Mouse (Mus musculus) forebrain, embryonic 11.5 days (tissue): ENCODE measurements around the gene Zeb2. TPM values are rescaled to one million over a fixed set of nuclear protein-coding genes. Genes with fewer than 3 reads are reported as not detected.

ENCODE experiments used
- ATAC-seq: fragments of 200-750 bp; cut with Nextera tagmentation; replicated peaks from 2 replicates; pipeline ENCODE4 v1.8.0; 2017; ENCODE audit warnings: moderate TSS enrichment; ENCODE audit not compliant: low FRiP score
- DNase-seq: peaks from one replicate; pipeline ENCODE4 v3.0.0-alpha.2; 2017; ENCODE audit warnings: low spot score
- H3K27ac ChIP-seq: fragments of 300-500 bp; sonication (generic); 2 replicates; pipeline ENCODE4 v1.5.1; 2014; ENCODE audit warnings: low read depth, low read length
- H3K27me3 ChIP-seq: fragments of 300-500 bp; sonication (generic); 2 replicates; pipeline ENCODE4 v1.6.1; 2014; ENCODE audit warnings: mild to moderate bottlenecking, low read length, mixed read lengths; ENCODE audit not compliant: control insufficient read depth, insufficient read depth
- H3K36me3 ChIP-seq: fragments of 300-500 bp; sonication (generic); 2 replicates; pipeline ENCODE4 v1.6.1; 2014; ENCODE audit warnings: mild to moderate bottlenecking, low read length, moderate library complexity, mixed read lengths; ENCODE audit not compliant: control insufficient read depth, insufficient read depth
- H3K4me1 ChIP-seq: fragments of 300-500 bp; sonication (generic); replicated peaks from 2 replicates; pipeline ENCODE4 v1.6.1; 2014; ENCODE audit warnings: low read length, mixed read lengths; ENCODE audit not compliant: control insufficient read depth, insufficient read depth
- H3K4me2 ChIP-seq: fragments of 300-500 bp; sonication (generic); 2 replicates; pipeline ENCODE4 v1.6.1; 2014; ENCODE audit warnings: low read depth, mild to moderate bottlenecking, low read length, moderate library complexity, mixed read lengths; ENCODE audit not compliant: severe bottlenecking
- H3K4me3 ChIP-seq: fragments of 300-500 bp; sonication (generic); 2 replicates; pipeline ENCODE4 v1.5.1; 2014; ENCODE audit warnings: low read depth, low read length
- H3K9ac ChIP-seq: fragments of 300-500 bp; sonication (generic); 2 replicates; pipeline ENCODE4 v1.6.1; 2014; ENCODE audit warnings: low read length
- H3K9me3 ChIP-seq: fragments of 300-500 bp; sonication (generic); 2 replicates; pipeline ENCODE4 v1.6.1; 2016; ENCODE audit warnings: low read length, mixed read lengths; ENCODE audit not compliant: control insufficient read depth
- WGBS: fragments of 180-500 bp; shearing (Covaris S2); extraction: QIAGEN DNeasy Blood & Tissue Kit; methylation state at CpG from one replicate; pipeline ENCODE4 v1.1.7; 2014; 5-methylcytosine and 5-hydroxymethylcytosine counted together
- polyA plus RNA-seq: library from polyadenylated mRNA; unstranded; fragments of >200 nt; fragmentation: Nextera tagmentation; extraction: Ambion mirVana; gene quantifications from 2 replicates; pipeline ENCODE4 v1.2.1, GENCODE M21; 2014

Zeb2 gene
- polyA plus RNA-seq, 1 experiment from 2014 or later: 50.0 TPM

GRCm38 (mm10) chr2:45110757-45111411, 6.3 kb downstream of the Zeb2 start:
- ATAC-seq: peak; percentile 42; the same call in 1 of the 2 replicates
- under 1% methylated on average over 20 of the region's 20 CpGs for WGBS
- Histone ChIP-seq H3K27ac (peak overlapping the region; percentile 97), H3K4me1 (peaks cover 19% of the 10 kb centered on the region), H3K36me3 (no peaks in the 10 kb centered on the region), H3K9me3 (no peaks in the 10 kb centered on the region), H3K4me2 (peak overlapping the region; percentile 55), H3K9ac (peak overlapping the region; percentile 99), H3K4me3 (peak overlapping the region; percentile 95), H3K27me3 (no peaks in the 10 kb centered on the region)
- DNase-seq: peak; percentile 79

- DNase-seq (peak; percentile 81), ATAC-seq (peak; percentile 37)
- no peaks in the 10 kb centered on the region for H3K9me3 ChIP-seq
- no peaks in the 10 kb centered on the region for H3K27me3 ChIP-seq
- WGBS: under 1% methylated on average over 54 of the region's 54 CpGs
- peaks cover 26% of the 10 kb centered on the region for H3K4me1 ChIP-seq
- H3K4me2 ChIP-seq: peak overlapping the region; percentile 55
- H3K27ac ChIP-seq: peak overlapping the region; percentile 97
- peak overlapping the region; percentile 99 for H3K9ac ChIP-seq
- no peaks in the 10 kb centered on the region for H3K36me3 ChIP-seq
- H3K4me3 ChIP-seq: peak overlapping the region; percentile 95
These were observed 7.0 kb downstream of the Zeb2 start for GRCm38 (mm10) chr2:45109951-45110756.

GRCm38 (mm10) chr2:45109161-45109950, 7.8 kb downstream of the Zeb2 start:
- under 1% methylated on average over 60 of the region's 74 CpGs for WGBS
- peak overlapping the region; percentile 97 for H3K27ac ChIP-seq
- H3K9ac ChIP-seq: peak overlapping the region; percentile 99
- H3K4me1 ChIP-seq: peaks cover 27% of the 10 kb centered on the region
- H3K36me3 ChIP-seq: no peaks in the 10 kb centered on the region
- H3K4me3 ChIP-seq: peak overlapping the region; percentile 95
- H3K9me3 ChIP-seq: no peaks in the 10 kb centered on the region
- peak overlapping the region; percentile 55 for H3K4me2 ChIP-seq
- peak; percentile 80 for DNase-seq
- no peaks in the 10 kb centered on the region for H3K27me3 ChIP-seq
- ATAC-seq: peak; percentile 35

DNA sequence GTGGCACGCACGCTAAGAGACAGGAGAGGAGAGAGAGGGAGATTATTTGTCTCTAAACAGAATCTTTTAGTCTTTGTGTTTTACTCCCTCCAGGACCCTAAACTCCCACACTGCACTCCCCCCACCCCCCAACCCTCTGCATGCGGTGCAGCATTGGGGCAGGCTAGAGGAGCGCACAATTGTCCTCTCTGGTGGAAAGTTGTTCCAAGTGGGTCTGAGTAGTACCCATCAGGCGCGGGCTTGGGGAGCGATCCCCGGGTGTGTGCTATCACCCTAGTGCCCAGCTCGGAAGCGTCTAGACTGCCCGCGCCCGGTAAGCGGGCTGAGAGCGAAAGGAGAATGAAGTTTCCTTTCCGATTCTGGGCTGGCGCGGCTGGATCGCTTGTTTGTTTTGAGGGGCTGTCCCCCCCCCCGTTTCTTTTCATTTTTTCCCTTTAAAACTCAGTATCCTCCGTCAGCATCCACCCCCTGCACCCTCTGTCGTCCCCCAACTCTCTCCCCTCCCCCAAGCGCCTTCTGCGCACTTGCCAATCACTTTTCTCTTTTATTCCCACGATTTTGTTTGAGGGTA, 8.6 kb downstream of the Zeb2 start:
- peak; percentile 81 for DNase-seq
- H3K4me1 ChIP-seq: peaks cover 26% of the 10 kb centered on the region

DNA sequence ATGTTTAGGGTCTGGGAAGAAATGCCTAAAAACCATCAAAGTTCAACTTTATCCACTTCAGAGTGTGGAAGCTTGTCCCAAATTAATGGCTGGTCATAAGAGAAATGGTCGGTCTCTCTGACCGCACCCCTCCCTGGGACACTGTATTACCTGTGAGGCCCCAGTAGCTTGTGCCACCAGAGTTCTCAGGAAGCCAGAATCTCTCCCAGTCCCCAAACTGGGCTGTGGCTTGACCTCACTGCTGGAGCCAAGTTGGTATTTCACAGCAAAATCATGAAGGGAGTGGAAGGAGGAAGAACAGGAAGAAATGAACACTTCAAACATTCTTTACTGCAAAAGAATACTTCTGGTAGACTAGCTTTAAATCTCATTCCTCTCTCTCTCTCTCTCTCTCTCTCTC, 9.6 kb downstream of the Zeb2 start:
- peak overlapping the region; percentile 55 for H3K4me2 ChIP-seq
- peak overlapping the region; percentile 97; the same call in 1 of the 2 replicates for H3K27ac ChIP-seq
- DNase-seq (no peak), ATAC-seq (no peak)
- WGBS: 19% methylated on average over 2 of the region's 2 CpGs
- H3K4me1 ChIP-seq: peaks cover 33% of the 10 kb centered on the region
- no peaks in the 10 kb centered on the region for H3K36me3 ChIP-seq
- peak overlapping the region; percentile 95 for H3K4me3 ChIP-seq
- peak overlapping the region; percentile 99 for H3K9ac ChIP-seq
- no peaks in the 10 kb centered on the region for H3K9me3 ChIP-seq
- H3K27me3 ChIP-seq: no peaks in the 10 kb centered on the region

More for the DNA sequence above, 8.6 kb downstream of the Zeb2 start:
- Histone ChIP-seq H3K9ac (peak overlapping the region; percentile 99), H3K27ac (peak overlapping the region; percentile 97), H3K4me3 (peak overlapping the region; percentile 95), H3K4me2 (peak overlapping the region; percentile 55), H3K9me3 (no peaks in the 10 kb centered on the region), H3K27me3 (no peaks in the 10 kb centered on the region), H3K36me3 (no peaks in the 10 kb centered on the region)
- under 1% methylated on average over 24 of the region's 25 CpGs for WGBS
- peak; percentile 57 for ATAC-seq

DNA sequence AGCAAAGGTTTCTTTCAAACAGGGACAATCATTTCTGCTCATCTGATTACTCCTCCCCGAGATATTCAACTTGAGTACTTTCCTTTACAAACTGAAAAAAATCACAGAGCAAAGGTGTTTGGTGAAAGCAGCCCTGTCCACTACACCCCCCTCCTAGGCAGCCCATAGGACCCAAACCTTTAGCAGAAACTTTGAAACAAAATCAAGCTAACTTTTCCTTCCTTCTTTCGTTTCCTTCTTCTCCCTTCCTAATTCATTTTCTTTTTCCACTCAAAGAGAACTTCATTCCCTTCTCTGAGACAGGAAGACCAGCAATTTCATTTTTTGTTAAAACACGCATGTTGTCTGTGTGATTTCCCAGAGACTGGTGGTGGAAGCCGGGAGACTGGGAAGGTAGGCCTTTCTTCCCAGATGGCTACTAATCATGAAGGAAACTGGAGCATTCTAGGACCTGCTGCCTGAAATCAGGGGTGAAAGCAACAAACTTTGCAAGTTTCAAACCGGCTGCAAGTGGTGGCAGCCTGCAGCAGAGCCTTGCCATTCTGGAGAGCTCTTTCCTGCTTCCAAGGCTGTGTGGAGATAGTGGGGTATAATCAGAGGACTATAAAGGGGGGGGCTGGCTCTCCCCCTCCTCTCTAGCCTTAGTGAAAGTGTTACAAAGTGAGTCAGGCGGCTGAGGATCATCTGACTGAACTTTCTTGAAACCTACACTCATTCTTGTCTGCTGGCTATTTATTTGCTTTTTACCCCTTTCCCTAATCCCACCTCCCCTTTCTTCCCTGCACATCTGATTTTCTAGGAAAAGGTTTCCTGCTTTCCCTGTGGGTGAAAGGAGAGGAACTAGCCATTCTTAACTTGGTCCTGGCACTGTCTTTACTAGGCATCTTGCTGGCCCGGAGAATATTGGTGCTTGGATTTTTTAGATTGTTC, 11.0 kb downstream of the Zeb2 start:
- Histone ChIP-seq H3K4me2 (peak overlapping the region; percentile 29; the same call in 1 of the 2 replicates), H3K27ac (no peak overlapping the region), H3K4me3 (peak overlapping the region; percentile 13; the same call in 1 of the 2 replicates), H3K27me3 (no peaks in the 10 kb centered on the region), H3K9ac (peak overlapping the region; percentile 39), H3K36me3 (no peaks in the 10 kb centered on the region), H3K9me3 (no peaks in the 10 kb centered on the region), H3K4me1 (peaks cover 40% of the 10 kb centered on the region)
- no peak for DNase-seq
- no peak for ATAC-seq
- 34% methylated on average over 7 of the region's 7 CpGs for WGBS

DNA sequence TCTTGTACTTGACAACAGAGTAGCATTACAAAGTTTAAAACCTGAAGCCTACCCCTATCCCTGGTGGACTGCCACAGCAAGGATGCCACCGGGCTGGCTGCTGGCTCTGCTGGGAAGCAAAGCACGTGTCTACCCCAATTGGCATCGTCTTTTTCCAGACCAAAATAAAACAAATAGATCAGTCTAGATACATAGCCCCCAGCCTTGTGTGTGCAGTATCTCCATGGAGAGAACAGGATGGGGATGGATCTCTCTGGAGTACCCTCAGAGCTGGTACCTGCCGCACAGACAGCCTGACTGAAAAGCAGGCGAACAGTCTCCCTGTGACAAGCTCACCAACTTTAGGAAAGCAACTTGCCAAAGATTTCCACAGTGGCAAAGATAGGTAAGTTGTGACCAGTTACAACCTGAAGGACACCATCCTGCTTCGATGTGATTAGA, 11.9 kb downstream of the Zeb2 start:
- Histone ChIP-seq H3K9me3 (no peaks in the 10 kb centered on the region), H3K9ac (peak overlapping the region; percentile 29), H3K4me3 (no peak overlapping the region), H3K36me3 (no peaks in the 10 kb centered on the region), H3K27ac (no peak overlapping the region), H3K4me2 (peak overlapping the region; percentile 15; the same call in 1 of the 2 replicates), H3K27me3 (no peaks in the 10 kb centered on the region), H3K4me1 (peaks cover 43% of the 10 kb centered on the region)
- WGBS: 52% methylated on average over 6 of the region's 6 CpGs
- ATAC-seq (no peak), DNase-seq (no peak)
